Mouse (Mus musculus): ENCODE results near the gene Chrnd. TPM values are rescaled to one million over a fixed set of nuclear protein-coding genes. Genes with fewer than 3 reads are reported as not detected.
A peak's percentile ranks its signal among the peaks of the same experiment; 100 is the strongest.

Chrnd gene
- polyA plus RNA-seq, 1 experiment from 2014 or later = not detected

DNA sequence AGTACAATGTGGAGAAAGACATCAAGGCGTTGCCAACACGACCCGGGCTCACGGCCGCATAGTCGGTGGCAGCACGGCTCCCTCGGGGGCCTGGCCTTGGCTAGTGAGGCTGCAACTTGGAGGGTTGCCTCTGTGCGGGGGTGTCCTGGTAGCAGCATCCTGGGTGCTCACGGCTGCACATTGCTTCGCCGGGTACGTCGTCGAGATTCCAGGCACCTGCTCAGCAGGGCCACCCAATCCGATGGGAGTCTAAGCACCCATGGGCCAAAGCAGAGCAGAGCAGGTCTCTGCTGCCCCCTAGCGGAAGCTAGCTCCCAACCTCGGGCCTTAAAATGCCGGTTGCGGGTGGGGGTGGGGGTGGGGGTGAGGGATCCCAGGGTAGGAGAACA is 5.7 kb upstream of the Chrnd start:
- DNase-seq (ENCODE audit: low read depth, low spot score) = no peak
- ATAC-seq = peak; percentile 31
- no peaks in the 10 kb centered on the region for H3K27me3 ChIP-seq
- TF ChIP-seq CTCF (IDR thresholded peaks at IDR 0.05) = no peak
- ChIA-PET CTCF (interaction anchor here (1.1 to 4.1 kb wide), 3 partner anchors 10 to 143 kb away, joined by 4 to 37 read pairs (median 23); no protein-coding TSS in a partner anchor), POLR2A (interaction anchor here (1.1 kb wide), 1 partner anchor 140 kb away, joined by 4 read pairs; no protein-coding TSS in a partner anchor)
- in situ Hi-C loops (cut with MboI; ENCODE audit: low pct_unique_long_range_greater_than_20kb) = loop anchor here (5.0 to 10.0 kb wide), 4 partner anchors 87 to 570 kb away; no protein-coding TSS in a partner anchor

DNA sequence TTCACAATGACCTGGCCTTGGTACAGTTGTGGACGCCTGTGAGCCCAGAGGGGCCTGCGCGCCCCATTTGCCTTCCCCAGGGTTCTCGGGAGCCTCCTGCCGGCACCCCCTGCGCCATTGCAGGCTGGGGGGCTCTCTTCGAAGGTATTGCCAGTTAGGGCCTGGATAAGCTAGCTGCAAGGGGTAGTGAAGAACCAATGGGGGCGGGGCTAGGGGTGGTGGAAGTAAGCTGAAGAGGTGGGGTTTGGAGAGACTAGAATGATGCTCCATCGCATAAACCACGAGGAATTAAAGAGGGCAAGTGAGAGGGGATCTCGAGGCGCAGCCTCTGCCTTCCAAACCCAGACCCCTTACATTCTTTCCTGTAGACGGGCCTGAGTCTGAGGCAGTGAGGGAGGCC is 4.9 kb upstream of the Chrnd start:
- ChIA-PET POLR2A (no interaction called here), CTCF (interaction anchor here (1.1 to 4.1 kb wide), 5 partner anchors 10 to 143 kb away, joined by 3 to 37 read pairs (median 4); no protein-coding TSS in a partner anchor)
- in situ Hi-C loops (cut with MboI; ENCODE audit: low pct_unique_long_range_greater_than_20kb) = loop anchor here (5.0 to 10.0 kb wide), 4 partner anchors 88 to 571 kb away; no protein-coding TSS in a partner anchor
- ATAC-seq (no peak), DNase-seq (ENCODE audit: low read depth, low spot score) (no peak)
- H3K27me3 ChIP-seq = no peaks in the 10 kb centered on the region
- TF ChIP-seq CTCF (IDR thresholded peaks at IDR 0.05) = no peak

DNA sequence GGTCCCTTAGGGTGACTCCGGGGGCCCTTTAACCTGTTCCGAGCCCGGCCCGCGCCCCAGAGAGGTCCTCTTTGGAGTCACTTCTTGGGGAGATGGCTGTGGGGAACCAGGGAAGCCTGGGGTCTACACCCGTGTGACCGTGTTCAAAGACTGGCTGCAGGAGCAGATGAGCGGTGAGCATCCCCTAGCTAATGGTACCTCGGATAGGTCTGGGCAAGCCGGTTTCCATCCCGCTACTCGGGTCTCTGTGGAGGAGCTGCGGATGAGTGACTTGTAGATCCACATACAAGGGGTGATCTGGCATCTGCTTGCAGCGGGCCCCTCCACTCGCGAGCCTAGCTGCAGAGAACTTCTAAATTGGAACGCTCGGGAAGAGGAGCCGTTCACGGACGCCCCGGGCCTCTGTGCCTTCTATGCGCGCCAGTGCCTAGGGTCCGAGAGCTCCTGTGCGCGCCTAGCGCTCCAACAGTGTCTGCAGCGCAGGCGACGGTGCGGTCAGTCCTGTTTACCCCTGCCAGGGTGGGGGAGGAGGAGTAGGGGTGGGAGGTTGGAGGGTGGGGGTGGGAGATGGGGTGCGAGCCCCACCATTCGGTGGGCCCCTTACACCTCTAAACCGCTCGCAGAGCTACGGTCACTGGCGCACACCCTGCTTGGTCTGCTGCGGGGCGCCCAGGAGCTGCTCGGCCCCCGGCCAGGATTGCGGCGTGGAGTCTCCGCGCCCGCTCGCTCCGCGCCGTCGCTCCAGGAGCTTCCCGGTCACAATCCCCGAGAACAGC is 4.0 kb upstream of the Chrnd start:
- in situ Hi-C loops (cut with MboI; ENCODE audit: low pct_unique_long_range_greater_than_20kb) = loop anchor here (5.0 to 10.0 kb wide), 4 partner anchors 89 to 572 kb away; no protein-coding TSS in a partner anchor
- CTCF ChIA-PET = interaction anchor here (0.7 to 4.1 kb wide), 12 partner anchors 10 to 537 kb away, joined by 3 to 37 read pairs (median 3); no protein-coding TSS in a partner anchor
- no peak for DNase-seq (ENCODE audit: low read depth, low spot score)
- POLR2A ChIA-PET = interaction anchor here (0.5 to 0.9 kb wide), 3 partner anchors 11 to 79 kb away, joined by 3 to 5 read pairs (median 4); no protein-coding TSS in a partner anchor
- peaks cover 7% of the 10 kb centered on the region for H3K27me3 ChIP-seq
- no peak for ATAC-seq
- no peak for TF ChIP-seq CTCF (IDR thresholded peaks at IDR 0.05)

DNA sequence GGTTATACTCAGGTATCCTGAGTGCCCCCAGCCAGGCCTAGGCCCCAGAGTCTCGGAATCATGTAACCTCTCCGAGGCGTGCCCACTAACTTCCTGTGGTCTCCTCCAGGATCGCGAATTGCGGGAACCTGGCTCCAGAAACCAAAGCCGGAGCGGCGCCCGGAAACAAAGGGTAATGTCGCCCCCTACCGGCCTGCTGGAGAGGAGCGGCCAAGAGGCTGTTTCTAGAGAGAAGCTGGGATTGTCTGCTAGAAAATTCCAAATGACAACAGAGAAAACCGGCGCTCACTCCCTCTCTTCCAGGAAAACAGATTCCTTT is 3.4 kb upstream of the Chrnd start:
- ChIA-PET CTCF (interaction anchor here (0.7 to 4.1 kb wide), 13 partner anchors 9 to 537 kb away, joined by 3 to 37 read pairs (median 3); no protein-coding TSS in a partner anchor), POLR2A (interaction anchor here (0.5 to 0.9 kb wide), 2 partner anchors 12 to 79 kb away, joined by 3 to 5 read pairs; no protein-coding TSS in a partner anchor)
- in situ Hi-C loops (cut with MboI; ENCODE audit: low pct_unique_long_range_greater_than_20kb) = loop anchor here (5.0 to 10.0 kb wide), 4 partner anchors 90 to 572 kb away; no protein-coding TSS in a partner anchor
- peaks cover 7% of the 10 kb centered on the region for H3K27me3 ChIP-seq
- no peak for DNase-seq (ENCODE audit: low read depth, low spot score)
- ATAC-seq = no peak
- no peak for TF ChIP-seq CTCF (IDR thresholded peaks at IDR 0.05)

DNA sequence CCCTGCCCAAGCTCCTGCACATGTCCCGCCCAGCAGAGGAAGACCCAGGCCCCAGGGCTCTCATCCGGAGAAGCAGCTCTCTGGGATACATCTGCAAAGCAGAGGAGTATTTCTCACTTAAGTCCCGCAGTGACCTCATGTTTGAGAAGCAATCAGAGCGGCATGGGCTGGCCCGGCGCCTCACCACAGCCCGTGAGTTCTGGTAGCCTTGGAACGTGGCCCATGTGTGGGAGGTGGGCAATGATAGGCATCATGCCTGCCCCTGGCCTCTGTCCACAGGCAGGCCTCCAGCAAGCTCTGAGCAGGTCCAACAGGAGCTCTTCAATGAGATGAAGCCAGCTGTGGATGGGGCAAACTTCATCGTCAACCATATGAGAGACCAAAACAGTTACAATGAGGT is 6.9 kb downstream of the Chrnd start:
- CTCF ChIA-PET = interaction anchor here (1.1 kb wide), 1 partner anchor 156 kb away, joined by 3 read pairs; no protein-coding TSS in a partner anchor
- in situ Hi-C loops (cut with MboI; ENCODE audit: low pct_unique_long_range_greater_than_20kb) = no loop called here
- POLR2A ChIA-PET = interaction anchor here (0.6 kb wide), 1 partner anchor 558 kb away, joined by 4 read pairs; no protein-coding TSS in a partner anchor
- TF ChIP-seq CTCF (IDR thresholded peaks at IDR 0.05) = no peak
- DNase-seq (ENCODE audit: low read depth, low spot score) = no peak
- no peak for ATAC-seq
- peaks cover 8% of the 10 kb centered on the region for H3K27me3 ChIP-seq

DNA sequence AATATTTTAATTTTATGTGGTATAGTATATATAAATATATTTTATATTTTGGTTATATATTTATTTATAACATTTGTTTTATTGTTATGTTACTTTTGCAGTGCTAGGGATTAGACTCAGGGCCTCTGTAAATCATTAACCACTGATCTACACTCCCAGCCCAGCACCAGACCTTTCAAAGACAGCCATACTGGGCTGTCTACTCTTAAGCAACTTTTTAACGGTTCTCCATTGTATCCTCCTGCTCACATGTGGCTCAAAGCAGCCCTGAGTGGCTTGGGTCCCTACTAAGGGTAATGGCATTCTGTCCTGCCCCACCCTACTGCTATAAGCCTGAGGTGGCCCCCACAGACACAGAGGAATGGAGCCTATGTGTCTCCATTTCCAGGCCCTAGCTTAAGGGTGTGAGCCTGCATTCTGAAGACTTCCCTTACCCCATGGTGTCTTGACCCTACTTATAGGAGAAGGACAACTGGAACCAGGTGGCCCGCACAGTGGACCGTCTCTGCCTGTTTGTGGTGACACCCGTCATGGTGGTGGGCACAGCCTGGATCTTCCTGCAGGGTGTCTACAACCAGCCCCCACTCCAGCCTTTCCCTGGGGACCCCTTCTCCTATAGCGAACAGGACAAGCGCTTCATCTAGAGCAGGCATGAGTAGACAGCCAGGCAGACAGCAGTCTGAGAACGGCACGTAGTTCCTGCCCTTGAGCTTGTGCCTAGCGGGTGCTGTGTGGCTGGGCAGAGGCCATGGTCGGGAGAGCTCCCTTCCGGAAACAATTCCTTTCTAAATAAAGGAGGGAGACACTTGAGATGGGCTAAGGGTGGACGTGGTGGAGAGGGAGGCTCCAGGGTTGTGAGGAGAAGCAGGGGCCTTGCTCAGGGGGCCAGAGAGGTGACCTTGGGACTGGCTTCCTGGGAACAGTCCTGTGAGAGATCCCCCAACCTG is 8.0 kb downstream of the Chrnd start:
- peaks cover 8% of the 10 kb centered on the region for H3K27me3 ChIP-seq
- in situ Hi-C loops (cut with MboI; ENCODE audit: low pct_unique_long_range_greater_than_20kb) = no loop called here
- POLR2A ChIA-PET = interaction anchor here (1.2 kb wide), 1 partner anchor 140 kb away, joined by 3 read pairs; no protein-coding TSS in a partner anchor
- DNase-seq (ENCODE audit: low read depth, low spot score) (no peak), ATAC-seq (no peak)
- CTCF ChIA-PET = interaction anchor here (0.7 kb wide), 1 partner anchor 11 kb away, joined by 3 read pairs; no protein-coding TSS in a partner anchor
- TF ChIP-seq CTCF (IDR thresholded peaks at IDR 0.05) = no peak

DNA sequence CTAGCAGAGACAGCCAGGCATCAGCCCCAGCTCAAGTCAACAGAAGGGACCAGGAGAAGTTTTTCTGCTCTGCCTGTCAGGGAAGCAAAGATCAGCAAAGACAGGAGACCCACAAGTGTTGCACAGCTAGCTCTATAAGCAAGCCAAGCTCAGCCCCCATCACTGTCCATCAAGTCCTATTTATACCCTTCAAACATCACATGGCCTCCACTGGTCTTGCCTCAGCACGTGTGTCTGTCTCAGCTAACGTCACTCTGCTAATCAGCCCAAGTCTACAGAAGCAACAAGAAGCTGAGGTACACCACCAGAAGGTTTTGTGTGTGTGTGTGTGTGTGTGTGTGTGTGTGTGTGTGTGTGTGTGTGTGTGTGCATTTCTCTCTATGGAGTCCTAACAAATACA is 10.4 kb downstream of the Chrnd start:
- ChIA-PET POLR2A (no interaction called here), CTCF (no interaction called here)
- ATAC-seq (no peak), DNase-seq (ENCODE audit: low read depth, low spot score) (no peak)
- no peaks in the 10 kb centered on the region for H3K27me3 ChIP-seq
- no peak for TF ChIP-seq CTCF (IDR thresholded peaks at IDR 0.05)
- in situ Hi-C loops (cut with MboI; ENCODE audit: low pct_unique_long_range_greater_than_20kb) = no loop called here

DNA sequence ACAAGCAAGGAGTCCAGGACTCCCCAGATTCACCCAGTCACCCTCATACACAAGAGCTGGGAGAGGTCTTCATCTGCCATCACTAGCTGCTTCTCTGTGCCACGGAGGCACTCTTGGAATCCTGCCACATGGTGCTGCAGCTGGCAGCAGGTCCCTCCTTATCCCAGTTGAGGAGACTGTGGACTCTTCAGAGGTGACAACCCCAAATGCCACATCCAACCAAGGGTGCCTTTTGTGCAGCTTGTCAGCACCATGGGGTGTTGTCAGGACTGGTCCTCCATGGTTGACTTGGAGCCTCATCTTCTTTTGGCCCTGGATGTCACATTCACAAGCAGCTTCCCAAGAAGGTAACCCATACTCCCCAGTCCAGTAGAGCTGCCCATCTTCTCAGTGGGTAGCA is 11.4 kb downstream of the Chrnd start:
- in situ Hi-C loops (cut with MboI; ENCODE audit: low pct_unique_long_range_greater_than_20kb) = no loop called here
- ChIA-PET CTCF (no interaction called here), POLR2A (no interaction called here)
- no peaks in the 10 kb centered on the region for H3K27me3 ChIP-seq
- no peak for ATAC-seq
- no peak for TF ChIP-seq CTCF (IDR thresholded peaks at IDR 0.05)
- DNase-seq (ENCODE audit: low read depth, low spot score) = no peak

DNA sequence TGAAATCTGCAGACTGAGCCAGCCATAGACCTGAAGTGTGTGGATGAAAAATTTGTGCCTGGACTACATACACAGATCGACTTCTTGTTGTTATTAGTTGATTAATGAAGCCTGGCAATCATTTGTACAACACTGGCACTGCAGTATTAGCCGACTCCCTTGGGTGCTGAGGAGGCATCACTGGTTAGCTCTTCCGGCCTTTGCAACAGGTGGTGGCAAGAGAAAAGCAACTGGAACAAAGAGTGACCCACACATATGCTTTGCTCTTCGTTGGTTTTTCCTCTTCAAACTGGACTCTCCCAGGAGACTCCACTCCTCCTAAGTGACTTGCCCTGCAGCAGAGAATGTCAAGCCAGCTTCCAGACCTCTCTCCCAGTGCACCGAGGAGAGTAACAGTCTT is 13.4 kb downstream of the Chrnd start:
- no peak for DNase-seq (ENCODE audit: low read depth, low spot score)
- ChIA-PET POLR2A (no interaction called here), CTCF (no interaction called here)
- peaks cover 7% of the 10 kb centered on the region for H3K27me3 ChIP-seq
- no peak for ATAC-seq
- in situ Hi-C loops (cut with MboI; ENCODE audit: low pct_unique_long_range_greater_than_20kb) = no loop called here
- no peak for TF ChIP-seq CTCF (IDR thresholded peaks at IDR 0.05)

DNA sequence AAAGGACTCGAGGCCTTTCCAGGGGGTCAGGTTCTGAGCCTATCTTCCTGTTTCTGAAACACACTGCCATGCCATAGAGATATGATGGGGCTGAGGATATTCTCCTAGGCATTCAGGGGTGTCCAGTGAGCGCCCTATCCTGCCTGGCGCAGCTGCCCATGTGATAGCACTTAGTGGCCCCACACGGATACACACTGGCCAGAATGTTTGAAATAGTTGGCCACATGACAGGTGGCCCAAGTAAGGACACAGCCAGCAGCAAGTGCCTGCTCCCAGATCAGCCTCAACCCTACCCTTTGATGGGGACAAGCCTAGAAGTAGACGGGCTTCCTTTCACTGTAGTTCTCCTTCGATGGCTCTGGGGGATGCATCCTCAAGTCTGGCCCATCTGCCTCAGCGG is 14.1 kb downstream of the Chrnd start, which contains the start of gene Chrng:
Chrng (plus strand) TSS at position 193 of the 400 bp plus-strand sequence.
- in situ Hi-C loops (cut with MboI; ENCODE audit: low pct_unique_long_range_greater_than_20kb) = no loop called here
- POLR2A ChIA-PET = no interaction called here
- DNase-seq (ENCODE audit: low read depth, low spot score) (no peak), ATAC-seq (no peak)
- no peak for TF ChIP-seq CTCF (IDR thresholded peaks at IDR 0.05)
- peaks cover 7% of the 10 kb centered on the region for H3K27me3 ChIP-seq
- CTCF ChIA-PET = no interaction called here

Measured in Patski (cell line).